Mouse (Mus musculus) megakaryocyte, embryonic 14.5 days (primary cell): Measurements from ENCODE around the gene Csrp1.

Source experiments
- FLI1 ChIP-seq: IDR thresholded peaks from 2 replicates; pipeline ENCODE4 v1.6.1; 2012; ENCODE audit warnings: low read length, inconsistent platforms, mixed read lengths
- GATA1 ChIP-seq: IDR thresholded peaks from 3 replicates; pipeline ENCODE4 v1.6.1; 2012; ENCODE audit warnings: mixed read lengths, low read length, inconsistent platforms, borderline replicate concordance

- TF ChIP-seq GATA1 (no peak), FLI1 (no peak)
These were observed 63.0 kb downstream of the Csrp1 start for GRCm38 (mm10) chr1:135782816-135783215.
